ENCODE assay signal across 14 mouse cellular contexts in genomic region chr19:44825216-44825768, GRCm38 (mm10).
A peak's percentile ranks its signal among the peaks of the same experiment; 100 is the strongest.
DNase-seq lines count a peak whose midpoint lies in the region; ATAC-seq and TF ChIP-seq lines count a peak whose summit lies in the region.
"Had no signal": no experiment of that assay in that cellular context is flagged by ENCODE, and none has a peak within 500 bp of the region (broad histone marks: within the 10 kb centered on the region; RNA-seq: fewer than 3 reads in every experiment).

No protein-coding gene starts in this region.

- no peak overlapping the region for H3K9ac ChIP-seq in hindbrain, embryonic 15.5 days
- H3K9ac ChIP-seq in hindbrain, embryonic 11.5 days (ENCODE audit: low read depth, low read length): no peak overlapping the region
- H3K9ac ChIP-seq in limb, embryonic 14.5 days (ENCODE audit: low read depth, low read length, severe bottlenecking): no peak overlapping the region
- H3K9ac ChIP-seq: liver, embryonic 14.5 days; stomach, embryonic 15.5 days had no signal

- no peak for TF ChIP-seq POLR2A in limb, embryonic 14.5 days (IDR thresholded peaks at IDR 0.05; ENCODE audit: borderline replicate concordance, extremely low read depth, insufficient read depth, insufficient read length)

- no peaks in the 10 kb centered on the region for H3K36me3 ChIP-seq in hindbrain, embryonic 15.5 days
- H3K36me3 ChIP-seq in hindbrain, embryonic 11.5 days (ENCODE audit: control insufficient read depth, insufficient read depth, low read length): no peaks in the 10 kb centered on the region
- H3K36me3 ChIP-seq in limb, embryonic 14.5 days (ENCODE audit: control insufficient read depth, insufficient read depth, low read length): no peaks in the 10 kb centered on the region
- H3K36me3 ChIP-seq: stomach, embryonic 15.5 days had no signal

- WGBS in hindbrain, embryonic 15.5 days: 32% methylated on average over 11 of the region's 11 CpGs
- WGBS in hindbrain, embryonic 11.5 days: 31% methylated on average over 11 of the region's 11 CpGs
- 9% methylated on average over 11 of the region's 11 CpGs for WGBS in limb, embryonic 14.5 days

- H3K9me3 ChIP-seq in hindbrain, embryonic 15.5 days: no peaks in the 10 kb centered on the region
- no peaks in the 10 kb centered on the region for H3K9me3 ChIP-seq in hindbrain, embryonic 11.5 days (ENCODE audit: control insufficient read depth, low read length)
- no peaks in the 10 kb centered on the region for H3K9me3 ChIP-seq in limb, embryonic 14.5 days (ENCODE audit: control insufficient read depth, low read length)
- H3K9me3 ChIP-seq: stomach, embryonic 15.5 days had no signal

- H3K27me3 ChIP-seq in hindbrain, embryonic 15.5 days: no peaks in the 10 kb centered on the region
- peaks cover 13% of the 10 kb centered on the region for H3K27me3 ChIP-seq in hindbrain, embryonic 11.5 days (ENCODE audit: control insufficient read depth, insufficient read depth, low read length)
- peaks cover 15% of the 10 kb centered on the region; the same call in 1 of the 2 replicates for H3K27me3 ChIP-seq in limb, embryonic 14.5 days (ENCODE audit: control insufficient read depth, insufficient read depth, low read length)

- no peak for ATAC-seq in hindbrain, embryonic 15.5 days (ENCODE audit: low FRiP score, low read depth)
- no peak for ATAC-seq in hindbrain, embryonic 11.5 days (ENCODE audit: low FRiP score)
- ATAC-seq in limb, embryonic 14.5 days (ENCODE audit: low FRiP score, low read depth): no peak

- peaks cover 21% of the 10 kb centered on the region for H3K4me1 ChIP-seq in hindbrain, embryonic 15.5 days (replicated peaks)
- peaks cover 3% of the 10 kb centered on the region; the same call in 1 of the 2 replicates for H3K4me1 ChIP-seq in hindbrain, embryonic 11.5 days (replicated peaks; ENCODE audit: control insufficient read depth, insufficient read depth, low read length)
- peaks cover 18% of the 10 kb centered on the region for H3K4me1 ChIP-seq in limb, embryonic 14.5 days (ENCODE audit: control insufficient read depth, insufficient read depth, low read length)

- H3K4me2 ChIP-seq in hindbrain, embryonic 15.5 days: 0 out of 2 replicates have a peak overlapping the region, but pooled peaks have one; percentile 15
- no peak overlapping the region for H3K4me2 ChIP-seq in hindbrain, embryonic 11.5 days (replicated peaks; ENCODE audit: low read depth, low read length)
- H3K4me2 ChIP-seq in limb, embryonic 14.5 days (replicated peaks; ENCODE audit: low read depth, low read length, severe bottlenecking): peak overlapping the region; percentile 32; the same call in 1 of the 2 replicates
- H3K4me2 ChIP-seq: stomach, embryonic 15.5 days had no signal

- 0 out of 2 replicates have a peak overlapping the region, but pooled peaks have one; percentile 31 for H3K27ac ChIP-seq in hindbrain, embryonic 15.5 days (replicated peaks)
- H3K27ac ChIP-seq in hindbrain, embryonic 11.5 days (ENCODE audit: low read depth, low read length): no peak overlapping the region
- peak overlapping the region; percentile 38; the same call in 1 of the 2 replicates for H3K27ac ChIP-seq in limb, embryonic 14.5 days (replicated peaks; ENCODE audit: low read depth, low read length)
- H3K27ac ChIP-seq: liver, embryonic 14.5 days; stomach, embryonic 15.5 days had no signal

- H3K4me3 ChIP-seq in hindbrain, embryonic 15.5 days: no peak overlapping the region
- no peak overlapping the region for H3K4me3 ChIP-seq in hindbrain, embryonic 11.5 days (ENCODE audit: low read depth, low read length)
- no peak overlapping the region for H3K4me3 ChIP-seq in limb, embryonic 14.5 days (replicated peaks; ENCODE audit: low read length)
- H3K4me3 ChIP-seq: erythroblast, embryonic 14.5 days; stomach, embryonic 15.5 days had no signal

- peak; percentile 55 for DNase-seq in embryo, embryonic 11 days
- no peak for DNase-seq in embryo, embryonic 9.5 days (ENCODE audit: extremely low spot score)
- DNase-seq in hindbrain, embryonic 11.5 days (ENCODE audit: low spot score): no peak
- DNase-seq in limb, embryonic 14.5 days (ENCODE audit: low spot score): peak; percentile 16
- DNase-seq in retina, postnatal 1 day: peak; percentile 77
- no peak for DNase-seq in Muller cell, postnatal 12 days (ENCODE audit: inconsistent ontology term)
- DNase-seq in kidney, postnatal 10 days: no peak
- DNase-seq: cerebellum, adult 9-10 months; heart, adult 18-20 months; kidney, adult 8-10 months had no signal

Comparison
In these comparisons a context has a peak if more than half of its experiments do, and no peak if none do; other contexts are left out.
1. DNase-seq: peak in embryo, embryonic 11 days (single experiment), limb, embryonic 14.5 days (single experiment) and retina, postnatal 1 day (single experiment); none in embryo, embryonic 9.5 days (single experiment), hindbrain, embryonic 11.5 days (single experiment), Muller cell, postnatal 12 days (single experiment) and kidney, postnatal 10 days (single experiment).